Mouse (Mus musculus): ENCODE measurements around the gene Ifitm5.

GRCm38 (mm10) chr7:140942811-140943210, 7.3 kb downstream of the Ifitm5 start:
- TF ChIP-seq CTCF (IDR thresholded peaks at IDR 0.05; ENCODE audit: control insufficient read depth, insufficient read depth, insufficient read length) (no peak), MAX (IDR thresholded peaks at IDR 0.05) (no peak), USF1 (IDR thresholded peaks at IDR 0.05; ENCODE audit: low read depth) (no peak), MYOG (IDR thresholded peaks at IDR 0.05; ENCODE audit: control insufficient read depth, extremely low read depth, insufficient read length) (no peak), MYOD1 (IDR thresholded peaks at IDR 0.05; ENCODE audit: control insufficient read depth, insufficient read length, low read depth) (no peak), FOSL1 (IDR thresholded peaks at IDR 0.05; ENCODE audit: insufficient read depth, low read length, poor library complexity, severe bottlenecking) (no peak)

Data from C2C12 (cell line).